ENCODE assay signal across 9 mouse cellular contexts in genomic region chr4:133820806-133821560, GRCm38 (mm10).
DNase-seq lines count a peak whose midpoint lies in the region; ATAC-seq and TF ChIP-seq lines count a peak whose summit lies in the region.
"Had no signal": no experiment of that assay in that cellular context is flagged by ENCODE, and none has a peak within 500 bp of the region (broad histone marks: within the 10 kb centered on the region; RNA-seq: fewer than 3 reads in every experiment).

No protein-coding gene starts in this region.

- no peak overlapping the region for H3K9ac ChIP-seq in intestine, postnatal 0 days (ENCODE audit: low read depth, low read length)
- no peak overlapping the region for H3K9ac ChIP-seq in forebrain, embryonic 16.5 days (replicated peaks; ENCODE audit: low read depth, low read length)

- H3K27ac ChIP-seq in left cerebral cortex, adult 2 months: peak overlapping the region; percentile 20; the same call in 1 of the 2 replicates
- H3K27ac ChIP-seq in intestine, postnatal 0 days (ENCODE audit: low read depth, low read length): no peak overlapping the region
- H3K27ac ChIP-seq in forebrain, embryonic 16.5 days (ENCODE audit: low read length): no peak overlapping the region
- H3K27ac ChIP-seq: forebrain, embryonic 10.5 days had no signal

- H3K4me1 ChIP-seq in intestine, postnatal 0 days (replicated peaks; ENCODE audit: control insufficient read depth, insufficient read depth, low read length): no peaks in the 10 kb centered on the region
- H3K4me1 ChIP-seq in forebrain, embryonic 16.5 days (replicated peaks; ENCODE audit: control insufficient read depth, insufficient read depth, low read length): peaks cover 2% of the 10 kb centered on the region; the same call in 1 of the 2 replicates

- H3K36me3 ChIP-seq in intestine, postnatal 0 days (ENCODE audit: control insufficient read depth, insufficient read depth): no peaks in the 10 kb centered on the region
- H3K36me3 ChIP-seq in forebrain, embryonic 16.5 days (ENCODE audit: control insufficient read depth, insufficient read depth): no peaks in the 10 kb centered on the region
- H3K36me3 ChIP-seq: forebrain, embryonic 10.5 days had no signal

- no peak overlapping the region for H3K4me3 ChIP-seq in left cerebral cortex, adult 2 months
- H3K4me3 ChIP-seq in intestine, postnatal 0 days (ENCODE audit: low read depth, low read length): no peak overlapping the region
- no peak overlapping the region for H3K4me3 ChIP-seq in forebrain, embryonic 16.5 days (replicated peaks; ENCODE audit: low read length)
- H3K4me3 ChIP-seq: forebrain, embryonic 10.5 days had no signal

- no peaks in the 10 kb centered on the region for H3K9me3 ChIP-seq in intestine, postnatal 0 days (ENCODE audit: control insufficient read depth)
- H3K9me3 ChIP-seq in forebrain, embryonic 16.5 days (ENCODE audit: control insufficient read depth, low read length): no peaks in the 10 kb centered on the region
- H3K9me3 ChIP-seq: forebrain, embryonic 10.5 days had no signal

- no peaks in the 10 kb centered on the region for H3K27me3 ChIP-seq in intestine, postnatal 0 days (replicated peaks; ENCODE audit: control insufficient read depth, insufficient read depth, low read length)
- no peaks in the 10 kb centered on the region for H3K27me3 ChIP-seq in forebrain, embryonic 16.5 days (replicated peaks; ENCODE audit: control insufficient read depth, insufficient read depth, low read length)

- 52% methylated on average over 9 of the region's 9 CpGs for WGBS in intestine, postnatal 0 days
- WGBS in forebrain, embryonic 16.5 days: 43% methylated on average over 9 of the region's 9 CpGs

- no peak for TF ChIP-seq CTCF in left cerebral cortex, adult 2 months (IDR thresholded peaks at IDR 0.05)
- TF ChIP-seq CTCF in intestine, postnatal 0 days (IDR thresholded peaks at IDR 0.05; ENCODE audit: low read depth): no peak

- no peak for ATAC-seq in intestine, postnatal 0 days
- peak; percentile 86 for ATAC-seq in megakaryocyte, adult 5-6 weeks (ENCODE audit: poor library complexity, severe bottlenecking)
- ATAC-seq in megakaryocyte-erythroid progenitor cell, adult 5-6 weeks (replicated peaks; ENCODE audit: low FRiP score, low TSS enrichment, poor library complexity, severe bottlenecking): no peak
- ATAC-seq in forebrain, embryonic 16.5 days: no peak

- intact Hi-C loops in left cerebral cortex, adult 2 months (cut with DNase I): no loop called here
- intact Hi-C loops in left cerebral cortex, postnatal 4 days (cut with DNase I): no loop called here

- no peak for DNase-seq in left cerebral cortex, adult 2 months (ENCODE audit: extremely low spot score in 1 of 2, low spot score in 2 of 2)
- DNase-seq in left cerebral cortex, postnatal 4 days: no peak
- DNase-seq in R1 (ENCODE audit: low read depth, low spot score): peak; percentile 87
- DNase-seq in cerebellum, postnatal 14 days: no peak

- H3K4me2 ChIP-seq in intestine, postnatal 0 days (replicated peaks; ENCODE audit: low read depth): 0 out of 2 replicates have a peak overlapping the region, but pooled peaks have one; percentile 17
- H3K4me2 ChIP-seq in forebrain, embryonic 16.5 days (ENCODE audit: low read length): no peak overlapping the region
